Mouse (Mus musculus) right cerebral cortex, postnatal 36 days (tissue): Measurements from ENCODE around the gene Mrpl20.

ENCODE experiments used
- DNase-seq, 2 experiments: peaks; one replicate each; pipeline ENCODE4 v3.0.0; 2022; ENCODE audit warnings: low spot score in 2 of 2, mixed read lengths in 1 of 2

Gene Mrpl20

DNA sequence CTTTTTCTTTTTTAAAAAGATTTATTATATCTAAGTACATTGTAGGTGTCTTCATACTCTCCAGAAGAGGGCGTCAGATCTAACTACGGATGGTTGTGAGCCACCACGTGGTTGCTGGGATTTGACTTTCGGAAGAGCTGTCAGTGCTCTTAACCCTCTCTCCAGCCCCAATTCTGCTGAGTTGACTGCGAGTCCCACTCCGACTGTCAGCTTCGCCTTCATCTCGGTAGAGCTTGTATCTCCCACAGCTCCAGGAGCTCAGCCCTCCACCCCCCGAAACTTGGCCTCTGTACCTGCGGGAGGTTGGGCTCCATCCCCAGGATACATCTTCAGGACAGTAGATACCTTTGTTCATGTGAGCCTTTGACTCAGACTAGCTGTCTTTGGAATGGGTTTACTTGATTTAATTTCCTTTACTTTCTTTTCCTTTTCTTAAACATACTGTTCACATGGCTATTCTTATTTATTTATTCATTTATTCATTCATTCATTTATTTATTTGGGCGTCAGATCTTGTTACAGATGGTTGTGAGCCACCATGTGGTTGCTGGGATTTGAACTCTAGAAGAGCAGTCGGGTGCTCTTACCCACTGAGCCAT, at the start of gene Mrpl20:
Gene Mrpl20 (plus strand): TSS at position 138 of the 599 bp plus-strand sequence.
- no peak for DNase-seq

DNA sequence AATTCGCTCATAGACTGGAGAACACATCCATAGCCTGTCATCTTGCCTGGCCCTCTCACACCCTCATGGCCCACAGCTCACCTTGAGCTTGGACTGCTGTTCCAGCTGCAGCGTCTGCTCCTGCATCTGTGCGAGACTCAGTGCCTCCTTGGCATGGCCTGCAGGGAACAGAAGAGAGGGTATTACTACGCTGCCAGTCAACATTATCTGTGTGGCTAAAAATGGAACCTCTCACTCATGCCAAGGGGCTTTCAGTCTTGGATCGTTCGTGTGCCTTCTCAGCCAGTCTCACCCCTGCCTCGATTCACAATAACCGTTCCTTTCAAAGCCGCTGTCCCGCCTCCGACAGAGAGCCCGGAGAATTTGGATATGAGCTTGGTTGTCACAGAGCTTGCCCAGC, 45.7 kb upstream of the Mrpl20 start:
- DNase-seq, result no peak

DNA sequence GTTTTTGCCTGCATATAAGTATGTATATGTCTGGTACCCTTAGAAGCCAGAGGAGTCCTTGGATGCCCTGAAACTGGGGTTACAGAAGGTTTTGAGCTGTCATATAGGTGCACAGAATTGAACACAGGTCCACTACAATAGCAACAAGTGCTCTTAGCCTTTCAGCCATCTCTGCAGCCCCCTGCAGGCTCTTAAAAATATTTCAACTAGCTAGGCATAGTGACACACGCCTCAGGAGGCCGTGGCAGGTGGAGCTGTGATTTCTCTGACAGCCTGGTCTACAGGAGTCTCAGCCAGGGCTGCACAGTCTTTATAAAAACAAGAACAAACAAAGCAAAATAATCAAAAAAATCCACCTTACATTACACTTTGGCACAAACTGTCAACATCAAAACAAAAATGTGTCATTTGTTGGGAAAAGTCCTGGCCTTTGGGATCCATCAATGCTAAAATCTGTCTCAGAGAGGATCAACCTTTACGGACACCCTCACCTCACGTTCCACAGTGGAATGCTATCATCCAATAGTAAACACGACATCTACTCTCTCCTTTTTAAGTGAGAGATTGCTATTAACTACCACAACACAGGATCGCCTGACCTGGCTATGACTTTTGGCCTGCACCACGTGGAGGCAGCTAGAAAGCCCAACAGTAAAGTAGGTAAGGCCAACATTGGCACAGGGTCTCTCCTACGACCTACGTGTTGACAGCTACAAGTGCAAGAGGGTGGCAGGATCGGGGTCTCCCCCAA, 42.6 kb upstream of the Mrpl20 start:
- no peak for DNase-seq

DNA sequence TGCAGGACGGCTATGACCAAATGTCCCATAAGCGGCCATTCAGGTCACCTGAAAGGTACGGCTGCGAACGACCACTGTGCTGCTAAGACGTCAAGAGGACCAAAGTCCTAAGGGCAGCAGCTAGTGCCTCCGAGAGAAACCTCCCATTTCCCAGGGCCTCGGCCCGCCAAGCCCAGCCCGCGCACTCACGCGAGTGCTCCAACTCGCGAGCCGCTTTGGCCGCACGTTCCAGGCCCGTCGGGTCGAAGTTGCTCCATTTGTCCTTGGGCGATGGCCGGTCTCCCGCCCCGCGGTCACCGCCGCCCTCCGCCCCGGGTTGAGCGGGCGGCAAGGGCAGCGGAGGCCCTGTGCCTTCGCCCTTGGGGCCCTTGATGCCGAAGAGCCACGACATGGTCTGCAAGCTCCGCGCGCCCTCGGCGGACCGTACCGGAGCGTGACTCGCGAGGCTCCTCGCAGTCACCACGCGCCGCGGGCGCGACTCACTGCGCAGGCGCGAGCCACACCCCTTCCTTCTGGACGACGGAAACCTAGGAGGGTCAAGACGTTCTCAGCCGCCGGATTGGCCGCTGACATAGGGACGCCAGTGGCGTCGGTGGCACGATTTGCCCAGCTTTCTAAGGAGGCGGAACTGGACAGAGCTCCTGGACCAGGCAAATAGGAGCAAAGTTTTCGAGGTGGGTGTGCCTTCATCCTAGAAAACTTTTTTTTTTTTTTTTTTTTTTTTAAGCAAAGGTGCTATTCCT, 41.9 kb upstream of the Mrpl20 start, which contains the start of gene Atad3a:
Gene Atad3a (minus strand): TSS at position 481 of the 743 bp plus-strand sequence.
- DNase-seq, result peak; percentile 93 to 94

DNA sequence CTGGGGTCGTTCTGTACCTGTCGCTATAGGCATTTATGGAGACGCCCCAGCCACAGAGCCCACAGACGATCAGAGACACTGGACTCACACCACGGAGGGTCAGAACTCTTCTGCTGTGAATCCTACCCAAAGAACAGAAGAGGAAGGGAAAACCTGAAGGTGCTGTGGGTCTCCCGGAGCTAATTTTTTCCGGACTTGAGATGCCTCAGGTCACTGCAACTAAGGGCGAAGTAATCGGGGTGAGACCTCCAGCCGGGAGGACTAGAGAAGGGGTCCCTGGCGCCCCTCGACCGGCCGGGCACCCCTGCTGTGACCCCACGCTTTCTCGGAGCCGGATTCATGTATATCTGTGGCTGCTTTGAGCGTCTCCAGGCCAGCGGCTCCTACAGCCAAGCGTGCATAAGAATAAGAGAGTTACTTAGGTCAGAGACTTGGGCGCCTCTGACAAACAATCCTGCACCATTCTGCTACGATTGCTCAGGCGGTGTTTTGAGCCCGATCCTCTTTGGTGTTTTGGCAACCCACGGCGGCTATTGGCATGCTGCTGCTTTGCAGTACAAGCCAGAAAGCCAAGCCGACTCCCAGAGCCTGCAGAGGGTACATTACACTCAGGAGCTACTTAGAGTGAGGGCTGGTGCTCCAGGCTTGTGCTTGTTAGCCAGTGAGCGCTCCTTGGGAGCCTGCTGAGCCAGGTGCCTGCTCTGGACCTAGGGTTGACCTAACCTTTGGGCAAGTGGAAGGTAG, 41.1 kb upstream of the Mrpl20 start:
- DNase-seq, result no peak

DNA sequence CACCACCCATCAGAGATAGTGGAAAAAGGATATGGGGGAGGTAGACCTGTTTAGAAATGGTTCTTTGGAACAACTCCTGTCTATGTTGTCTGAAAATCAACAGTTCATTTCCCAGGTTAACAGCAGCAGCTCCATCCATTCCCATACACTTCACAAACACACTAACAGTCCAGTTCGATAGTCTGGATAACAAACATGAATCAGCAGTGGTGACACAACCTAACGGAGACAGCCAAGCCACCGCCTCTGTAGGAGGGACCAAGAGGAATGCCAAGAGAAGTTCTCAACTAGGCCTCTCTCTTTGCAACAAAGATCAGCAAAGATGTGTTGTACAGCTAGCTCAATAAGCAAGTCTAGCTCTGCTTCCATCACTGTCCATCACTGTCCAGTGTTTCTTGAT, 40.3 kb upstream of the Mrpl20 start:
- DNase-seq, result no peak

DNA sequence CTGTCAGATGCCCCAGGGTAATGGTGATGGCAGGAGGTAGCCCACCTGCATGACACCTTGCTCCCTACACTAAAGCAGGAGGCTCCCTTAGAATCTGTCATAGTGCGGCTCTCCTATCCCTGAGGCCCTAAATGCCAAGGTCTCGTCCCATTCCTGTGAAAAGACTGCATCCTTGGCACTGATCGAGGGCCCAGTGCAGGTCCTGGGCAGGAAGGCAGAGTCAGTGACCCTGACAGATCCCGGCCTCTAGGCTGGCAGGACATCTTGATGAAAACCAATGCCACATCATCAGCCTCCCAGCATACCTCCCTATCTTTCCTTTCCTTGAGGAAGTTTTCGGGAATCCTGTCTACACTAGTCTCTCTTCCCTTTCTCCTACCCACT, 33.2 kb upstream of the Mrpl20 start:
- DNase-seq, result no peak

DNA sequence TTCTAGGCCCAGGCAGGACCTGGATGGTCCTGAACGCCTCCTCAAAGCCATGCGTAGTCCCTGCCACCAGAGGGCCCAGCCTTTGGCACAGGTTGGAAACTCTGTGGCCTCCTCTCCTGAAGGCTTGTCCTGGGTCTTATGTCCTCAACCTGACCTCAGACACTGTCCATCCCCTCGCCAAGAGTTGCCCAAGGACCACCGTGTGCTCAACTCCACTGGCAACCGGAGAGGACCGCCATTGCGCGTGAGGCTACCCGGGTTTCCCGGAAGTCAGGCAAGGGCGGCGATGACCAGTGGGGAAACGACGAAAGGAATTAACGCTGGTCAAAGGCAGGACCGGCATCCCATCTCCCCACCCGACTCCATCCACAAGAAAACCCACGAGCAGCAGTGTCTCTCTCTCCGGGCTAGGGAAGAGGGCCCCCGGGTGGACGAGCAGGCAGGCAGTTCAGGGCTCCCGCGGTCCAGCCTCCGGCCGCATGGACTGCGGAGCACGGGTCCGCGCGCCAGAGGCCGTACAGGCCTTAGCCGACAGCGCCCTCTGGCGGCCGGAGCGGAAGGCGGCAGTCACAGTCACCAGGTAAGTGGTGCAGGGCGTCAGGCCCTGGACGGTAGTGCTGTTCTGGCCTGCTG, 32.7 kb upstream of the Mrpl20 start:
- DNase-seq, result peak; percentile 81 to 87

DNA sequence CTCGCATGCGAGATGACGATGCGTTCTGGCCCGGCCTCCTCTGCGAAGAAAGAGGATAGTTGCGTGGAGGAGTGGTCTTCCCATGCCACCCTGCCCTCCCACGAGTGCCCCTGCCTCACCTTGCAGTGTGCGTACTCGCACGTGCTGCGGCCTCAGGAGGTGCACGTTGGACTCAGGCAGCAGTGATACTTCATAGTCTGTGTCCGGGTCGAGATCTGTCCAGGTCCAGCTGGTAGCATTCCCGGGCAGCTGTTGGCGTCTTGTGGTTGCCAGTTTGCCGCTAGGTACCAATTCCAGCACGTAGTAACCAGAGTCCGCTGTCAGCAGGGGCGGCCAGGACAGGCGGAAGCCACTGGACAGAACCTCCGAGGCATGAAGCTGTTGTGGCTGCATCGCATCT, 32.1 kb upstream of the Mrpl20 start:
- DNase-seq, result no peak

DNA sequence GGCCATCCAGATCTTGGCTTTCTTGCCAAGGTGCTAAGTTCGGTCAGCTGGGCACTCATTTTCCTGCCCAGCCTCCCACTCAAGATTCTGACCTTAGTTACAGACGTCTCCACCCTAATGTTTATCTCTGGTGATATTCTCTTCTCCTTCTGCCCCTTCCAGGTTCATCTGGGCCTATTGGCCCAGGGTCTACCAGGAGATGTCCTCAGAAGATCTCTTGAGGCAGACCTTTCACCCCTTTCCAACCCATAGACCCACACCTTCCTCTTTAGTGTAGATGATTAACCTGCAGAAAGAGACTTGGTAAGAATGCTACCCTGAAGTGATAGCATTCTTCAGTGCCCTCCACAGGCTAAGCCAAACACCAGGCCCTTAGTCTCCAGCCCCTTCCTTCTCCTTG, 31.0 kb upstream of the Mrpl20 start:
- DNase-seq, result no peak

DNA sequence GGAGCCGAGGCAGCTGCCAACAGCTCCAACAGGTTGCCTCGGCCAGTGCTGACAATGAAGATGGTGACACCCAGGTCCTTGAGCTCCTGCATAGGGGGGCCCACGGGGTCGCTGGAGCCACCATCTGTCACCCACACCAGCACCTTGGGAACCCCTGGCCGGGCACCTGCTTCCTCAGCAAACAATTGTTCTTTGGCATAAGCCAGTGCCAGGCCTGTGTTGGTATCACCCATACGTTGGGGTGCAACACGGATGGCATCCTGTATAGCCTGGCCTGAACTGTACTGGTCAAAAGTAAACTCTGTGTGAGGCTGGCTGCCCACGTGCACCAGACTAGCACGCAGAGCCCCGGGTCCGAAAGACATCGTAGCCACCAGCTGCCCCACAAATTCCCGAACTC, 29.9 kb upstream of the Mrpl20 start:
- no peak for DNase-seq

DNA sequence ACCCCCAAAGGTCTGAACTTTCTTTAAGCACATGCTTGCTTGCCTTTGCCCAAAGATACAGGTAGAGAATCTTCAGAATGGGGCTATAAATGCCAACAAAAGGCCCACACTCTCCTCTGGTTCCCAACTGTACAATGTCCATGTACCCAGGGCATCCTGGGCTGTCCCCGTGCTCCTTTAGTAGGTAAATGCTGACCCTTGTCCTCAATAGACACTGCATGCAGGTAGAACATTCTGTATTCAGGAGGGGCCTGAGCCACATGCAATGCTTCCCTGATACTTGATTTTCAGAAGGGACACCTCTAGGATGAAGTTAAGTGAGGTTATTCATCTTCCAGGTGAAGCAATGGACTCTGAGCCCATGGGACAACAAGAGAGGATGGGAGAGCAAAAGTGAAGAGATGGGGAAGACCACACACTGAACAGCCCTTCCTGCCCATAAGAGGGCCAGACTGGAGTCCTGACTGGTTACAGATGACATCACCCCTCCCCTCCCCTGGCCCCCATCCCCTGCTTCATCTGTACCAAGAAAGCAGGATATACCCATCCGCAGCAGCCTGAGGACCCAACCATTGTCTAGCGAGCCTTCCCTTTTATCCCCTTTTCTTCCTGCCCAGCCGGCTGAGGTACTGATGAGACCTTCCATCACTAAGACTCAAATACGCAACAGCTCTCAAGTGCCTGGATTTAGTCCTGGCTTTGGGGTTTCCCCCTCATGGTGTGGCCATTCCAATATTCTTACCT, 29.2 kb upstream of the Mrpl20 start:
- no peak for DNase-seq

DNA sequence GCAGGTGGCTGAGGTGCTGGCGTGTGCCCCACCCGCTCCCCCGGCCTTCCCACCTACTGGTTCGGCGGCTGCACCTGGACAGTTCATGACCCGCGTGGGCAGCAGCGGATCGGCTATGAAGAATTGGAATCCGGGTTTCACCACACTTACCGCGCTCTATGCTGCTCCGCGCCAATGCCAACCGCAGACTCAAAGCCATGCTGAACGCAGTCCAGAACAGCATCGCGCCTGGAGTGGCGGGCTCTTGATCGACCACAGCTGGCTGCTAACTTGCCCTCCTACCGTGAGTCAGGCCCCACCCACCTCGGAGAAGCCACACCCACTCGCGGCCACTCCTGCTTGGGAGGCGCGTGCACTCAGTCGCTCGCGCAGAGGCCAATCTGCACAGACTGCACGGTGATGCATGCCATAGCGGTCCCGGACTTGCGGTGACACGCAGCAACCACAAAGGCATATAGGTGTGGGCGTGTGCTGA, 28.4 kb upstream of the Mrpl20 start, which contains the start of gene Vwa1:
Gene Vwa1 (minus strand): TSS at position 419 of the 475 bp plus-strand sequence.
- DNase-seq, result peak; percentile 83 to 85

DNA sequence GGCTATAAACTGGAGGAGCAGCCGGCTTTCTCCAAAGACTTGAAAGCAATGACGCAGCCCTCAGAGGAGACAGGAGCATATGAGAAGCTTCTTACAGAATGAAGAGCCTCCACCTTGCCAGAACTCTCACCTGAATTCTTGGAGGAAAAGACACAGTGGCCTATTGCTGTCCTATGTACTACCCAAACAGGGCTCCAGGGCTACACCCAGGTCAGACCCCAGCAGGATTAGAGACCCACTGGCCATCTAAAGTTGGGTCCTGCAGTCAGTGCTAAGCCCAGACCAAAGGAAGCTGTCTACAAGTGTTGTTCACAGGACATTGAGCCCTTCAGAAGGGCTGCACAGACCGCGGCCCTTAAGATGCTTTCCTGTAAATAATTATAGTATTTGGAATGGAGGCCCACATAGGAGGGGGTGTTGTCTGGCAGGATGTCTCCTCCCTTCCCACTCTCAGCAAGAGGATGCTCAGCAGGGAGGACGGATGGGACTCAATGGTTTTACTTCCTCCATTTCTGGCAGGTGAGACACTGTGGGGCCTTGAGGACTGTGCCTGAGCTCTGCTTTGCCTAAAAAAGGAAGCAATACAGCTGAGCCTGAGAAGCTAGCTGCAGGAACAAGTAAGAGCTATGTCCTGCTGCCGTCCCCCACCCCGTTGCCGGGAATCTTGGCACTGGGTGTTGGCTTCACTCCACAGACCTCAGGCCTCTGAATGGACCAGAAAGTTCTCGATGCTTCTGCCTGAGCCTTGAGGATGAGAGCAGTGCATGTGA, 27.5 kb upstream of the Mrpl20 start:
- no peak for DNase-seq

DNA sequence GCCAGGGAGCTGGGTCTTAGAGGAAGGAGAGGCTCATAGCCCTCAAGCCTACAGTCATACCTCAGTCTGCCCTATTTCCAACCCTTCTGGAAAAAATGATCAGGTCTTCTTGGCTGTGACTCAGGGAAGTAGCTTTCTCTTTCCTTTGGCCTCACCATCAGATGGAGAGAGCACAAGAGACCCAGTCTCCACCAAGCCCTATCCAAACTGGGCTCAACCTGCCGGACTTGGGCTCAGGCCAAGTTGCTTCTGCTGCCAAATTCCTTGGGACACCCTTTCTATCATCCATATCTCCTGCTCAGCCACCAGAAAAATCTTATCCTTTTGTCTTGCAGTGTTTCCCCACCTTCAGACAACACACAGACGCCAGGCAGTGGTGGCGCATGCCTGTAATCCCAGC, 26.8 kb upstream of the Mrpl20 start:
- no peak for DNase-seq

DNA sequence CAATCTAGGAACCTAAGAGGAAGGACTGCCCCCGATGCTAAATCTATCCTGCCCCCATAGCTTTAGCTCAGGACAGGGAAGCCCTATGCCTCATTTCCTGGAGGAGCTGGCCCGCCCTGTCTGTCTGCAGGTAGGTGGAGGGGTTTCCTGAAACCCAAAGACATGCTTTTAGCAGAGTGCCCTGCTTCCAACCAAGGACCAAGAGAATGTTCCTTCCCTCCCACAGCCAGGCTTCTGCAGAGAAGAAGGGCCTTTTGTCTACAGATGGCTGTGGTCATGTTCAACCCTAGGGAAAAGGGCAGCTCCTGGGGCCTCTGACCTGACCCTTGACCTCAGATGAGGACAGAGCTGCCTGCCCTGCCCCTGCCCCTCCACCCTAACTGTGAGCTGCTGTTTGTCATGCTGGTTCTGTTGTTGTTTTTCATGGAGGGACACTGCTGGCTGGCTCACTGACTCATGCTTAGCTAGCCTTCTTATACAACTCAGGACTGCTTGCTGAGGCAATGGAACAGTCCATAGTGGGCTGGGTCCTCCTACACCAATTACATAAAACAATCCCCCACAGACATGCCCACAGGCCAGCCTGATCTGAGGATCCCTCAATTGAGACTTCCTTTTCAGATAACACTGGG, 25.9 kb upstream of the Mrpl20 start:
- DNase-seq, result no peak

DNA sequence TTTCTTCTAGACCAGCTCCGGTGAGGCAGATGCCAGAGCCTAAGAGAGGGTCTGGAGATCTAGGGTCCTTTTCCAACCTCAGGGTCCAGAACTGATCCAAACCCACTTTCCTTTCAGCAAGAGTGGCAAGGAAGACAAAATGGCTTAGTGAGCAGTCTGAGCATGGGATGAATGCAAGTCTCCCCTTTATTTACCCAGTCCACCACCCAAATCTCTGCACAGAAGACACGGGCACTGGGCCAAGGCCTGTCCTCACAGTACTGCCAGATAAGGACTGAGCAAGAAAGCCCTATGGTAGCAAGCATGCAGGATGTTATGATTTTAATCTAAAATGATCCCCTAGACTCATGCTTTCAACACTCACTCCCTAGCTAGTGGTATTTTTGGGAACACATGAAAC, 24.9 kb upstream of the Mrpl20 start:
- DNase-seq, result no peak

DNA sequence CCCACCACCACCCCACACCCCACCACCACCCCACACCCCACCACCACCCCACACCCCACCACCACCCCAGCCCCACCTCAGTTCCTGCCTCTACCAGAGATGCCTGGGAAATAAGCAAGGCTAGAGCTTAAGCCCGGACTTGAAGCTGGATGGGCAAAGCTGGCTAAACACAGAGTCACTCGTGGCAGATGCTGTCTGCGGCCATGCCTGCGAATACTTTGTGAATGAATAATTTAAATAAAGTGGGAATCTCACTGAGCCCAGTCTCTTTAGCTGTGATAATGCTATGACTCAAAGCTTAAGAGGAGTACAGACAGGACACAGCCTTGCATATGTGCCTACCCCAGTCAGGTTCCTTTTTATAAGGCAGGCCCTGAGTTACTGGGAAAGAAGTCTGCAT, 23.2 kb upstream of the Mrpl20 start:
- DNase-seq, result no peak

DNA sequence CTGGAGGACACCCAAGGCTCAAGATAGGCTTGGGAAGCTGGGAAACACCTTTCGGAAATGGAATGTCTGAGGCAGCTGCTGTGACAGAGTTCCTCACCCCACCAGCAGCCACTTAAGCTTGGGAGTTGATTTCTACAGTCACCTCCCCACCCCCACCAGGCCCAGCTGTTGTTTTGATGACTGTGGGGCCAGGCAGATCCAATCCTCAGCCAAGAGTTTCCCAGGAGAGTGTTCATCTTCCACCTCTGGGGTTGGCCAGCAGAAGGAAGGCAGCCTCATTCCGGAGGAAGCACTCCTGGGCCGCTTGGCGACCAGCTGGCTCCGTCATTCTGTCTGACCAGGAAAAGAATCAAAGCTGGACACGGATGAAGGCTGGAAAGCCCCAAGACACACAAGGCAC, 21.8 kb upstream of the Mrpl20 start:
- no peak for DNase-seq
